Mouse (Mus musculus) liver, postnatal 0 days (tissue): Measurements from ENCODE around the gene 1110051M20Rik.

Experiments used
- CTCF ChIP-seq: sonication (generic); IDR thresholded peaks from 2 replicates; pipeline ENCODE4 v1.5.1; 2016; ENCODE audit warnings: antibody characterized with exemption, low read depth
- EP300 ChIP-seq: IDR thresholded peaks from 2 replicates; pipeline ENCODE4 v1.6.1; 2016; ENCODE audit warnings: antibody characterized with exemption, low read depth, mild to moderate bottlenecking

DNA sequence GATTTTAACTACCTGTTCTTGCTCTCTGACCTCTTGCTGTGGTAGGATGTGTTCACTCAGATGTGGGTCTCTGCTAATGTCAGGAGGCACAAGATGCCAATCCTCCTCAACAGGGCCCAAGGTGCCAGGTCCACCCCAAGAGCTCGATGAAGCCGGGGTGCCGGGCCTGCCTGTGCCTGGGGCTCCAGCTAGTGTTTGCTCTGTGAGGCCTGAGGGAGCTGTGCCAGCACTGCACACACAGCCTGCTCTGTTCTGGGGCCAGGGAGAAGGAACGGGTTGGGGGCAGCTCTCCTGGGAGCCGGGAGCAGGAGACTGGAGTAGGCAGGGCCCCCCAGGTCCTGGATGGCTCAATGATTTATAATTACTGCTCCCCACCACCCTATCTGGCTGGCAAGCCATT lies 186.4 kb downstream of the 1110051M20Rik start:
- TF ChIP-seq CTCF (no peak), EP300 (no peak)
